Mouse (Mus musculus): Measurements from ENCODE around the gene Defb25.
"Not testable (repeated sequence)": the region's sequence is repeated elsewhere in the genome, so short reads cannot be mapped to it uniquely, and the experiment has no call there.

Defb25 gene

DNA sequence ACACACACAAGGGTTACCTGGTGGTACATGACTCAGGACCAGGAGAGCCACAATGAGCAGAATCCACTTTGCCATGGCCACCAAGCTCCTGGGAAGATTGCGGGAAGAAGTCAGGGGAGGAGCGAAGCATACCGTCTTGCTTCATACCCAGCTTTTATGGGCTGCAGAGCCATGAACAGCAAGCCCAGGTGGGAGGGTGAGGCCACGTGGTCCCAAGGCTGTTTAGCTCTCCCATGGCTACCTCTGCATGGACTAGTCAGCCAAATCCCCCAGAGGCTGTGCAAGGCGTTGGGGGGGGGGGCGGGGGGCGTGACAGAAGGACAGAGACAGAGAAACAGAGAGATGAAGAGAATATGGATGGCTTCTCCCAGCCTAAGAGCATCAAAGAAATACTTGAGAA lies at the start of gene Defb25:
Gene Defb25 (minus strand): TSS at position 101 of the 400 bp plus-strand sequence.
- in situ Hi-C loops (cut with MboI; ENCODE audit: low pct_unique_long_range_greater_than_20kb in 1 of 2, low sequenced_read_pairs in 2 of 2, unreplicated experiment in 1 of 2) = no loop called here

DNA sequence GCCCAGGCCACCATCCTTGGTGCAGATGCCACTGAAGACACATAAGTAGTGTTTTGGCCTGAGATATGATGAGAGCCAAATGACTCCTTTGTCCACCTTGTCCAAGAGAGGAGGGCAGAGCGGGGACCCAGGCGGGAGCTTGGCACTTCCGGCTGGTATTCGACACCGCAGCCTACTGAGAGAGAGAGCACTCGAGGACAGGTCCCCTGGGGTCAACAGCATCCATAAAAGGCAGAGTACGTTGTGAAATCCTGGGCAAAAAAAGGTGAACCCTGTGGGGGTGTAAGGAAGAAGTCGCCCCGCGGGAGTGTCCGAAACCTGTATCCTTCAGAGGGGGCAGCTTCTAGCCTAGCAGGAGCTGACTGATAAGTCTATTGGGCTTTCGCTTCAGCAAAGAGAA lies 49.3 kb upstream of the Defb25 start:
- in situ Hi-C loops (cut with MboI; ENCODE audit: low pct_unique_long_range_greater_than_20kb in 1 of 2, low sequenced_read_pairs in 2 of 2, unreplicated experiment in 1 of 2) = no loop called here

- in situ Hi-C loops (cut with MboI; ENCODE audit: low pct_unique_long_range_greater_than_20kb in 1 of 2, low sequenced_read_pairs in 2 of 2, unreplicated experiment in 1 of 2) = no loop called here
Measured at GRCm38 (mm10) chr2:152671642-152671999, 48.8 kb upstream of the Defb25 start.

DNA sequence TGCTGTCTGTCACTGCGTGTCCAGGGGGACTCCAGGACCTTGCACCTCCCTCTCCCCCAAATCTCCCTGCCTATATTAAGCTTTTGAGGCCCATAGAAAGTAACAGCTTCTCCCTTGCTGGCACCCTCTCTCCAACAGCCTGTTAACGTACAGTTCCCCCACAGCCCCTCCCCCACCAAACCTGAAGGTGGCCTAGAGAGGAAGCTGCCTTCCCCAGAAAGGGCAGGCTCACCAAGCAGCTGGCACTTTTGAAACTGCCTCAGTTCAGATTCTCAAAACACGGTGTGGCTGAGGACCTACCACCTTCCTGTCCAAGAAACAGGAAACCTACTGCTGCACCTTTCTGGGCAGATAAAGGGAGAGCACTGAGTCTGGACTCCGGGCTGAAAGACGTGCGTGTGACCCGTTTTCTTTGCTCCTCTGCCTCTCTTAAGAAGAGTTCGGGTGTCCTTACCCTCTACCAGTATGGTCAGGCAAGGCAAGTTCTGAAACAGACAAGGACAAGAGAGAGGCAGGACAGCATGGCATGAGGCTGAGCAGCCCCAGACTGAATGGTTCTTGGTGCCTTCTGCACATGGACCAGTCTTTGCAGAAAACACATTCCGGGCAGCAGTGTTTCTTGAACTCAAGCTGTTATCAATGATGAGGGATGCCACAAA lies 48.3 kb upstream of the Defb25 start:
- in situ Hi-C loops (cut with MboI; ENCODE audit: low pct_unique_long_range_greater_than_20kb in 1 of 2, low sequenced_read_pairs in 2 of 2, unreplicated experiment in 1 of 2) = no loop called here

GRCm38 (mm10) chr2:152669639-152670484 lies 47.0 kb upstream of the Defb25 start:
- in situ Hi-C loops (cut with MboI; ENCODE audit: low pct_unique_long_range_greater_than_20kb in 1 of 2, low sequenced_read_pairs in 2 of 2, unreplicated experiment in 1 of 2) = no loop called here

- in situ Hi-C loops (cut with MboI; ENCODE audit: low pct_unique_long_range_greater_than_20kb in 1 of 2, low sequenced_read_pairs in 2 of 2, unreplicated experiment in 1 of 2) = no loop called here
Measured at GRCm38 (mm10) chr2:152669256-152669638, 46.4 kb upstream of the Defb25 start, which contains the start of gene H13. H13 (plus strand) TSS chr2:152669461.

GRCm38 (mm10) chr2:152666191-152666590 lies 43.3 kb upstream of the Defb25 start:
- in situ Hi-C loops (cut with MboI; ENCODE audit: low pct_unique_long_range_greater_than_20kb in 1 of 2, low sequenced_read_pairs in 2 of 2, unreplicated experiment in 1 of 2) = not testable (repeated sequence)

DNA sequence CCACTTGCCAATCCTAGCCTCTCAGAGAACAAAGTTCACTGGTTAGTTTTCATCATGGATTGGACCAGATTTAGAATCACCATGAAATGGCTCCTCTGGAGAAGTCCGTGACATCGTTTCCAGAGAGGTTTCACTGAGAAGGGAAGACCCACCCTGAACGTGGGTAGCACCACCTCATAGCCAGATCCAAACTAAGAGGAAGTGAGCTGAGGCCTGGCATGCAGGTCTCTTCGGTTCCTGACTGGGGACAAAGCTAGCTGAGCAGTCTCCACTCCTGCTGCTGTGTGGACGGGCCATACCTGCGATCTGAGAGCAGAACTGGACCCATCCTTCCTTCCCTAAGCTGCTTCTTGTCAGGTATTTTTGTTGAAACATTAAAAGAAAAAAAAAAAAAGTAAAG lies 38.3 kb upstream of the Defb25 start:
- in situ Hi-C loops (cut with MboI; ENCODE audit: low pct_unique_long_range_greater_than_20kb in 1 of 2, low sequenced_read_pairs in 2 of 2, unreplicated experiment in 1 of 2) = no loop called here

DNA sequence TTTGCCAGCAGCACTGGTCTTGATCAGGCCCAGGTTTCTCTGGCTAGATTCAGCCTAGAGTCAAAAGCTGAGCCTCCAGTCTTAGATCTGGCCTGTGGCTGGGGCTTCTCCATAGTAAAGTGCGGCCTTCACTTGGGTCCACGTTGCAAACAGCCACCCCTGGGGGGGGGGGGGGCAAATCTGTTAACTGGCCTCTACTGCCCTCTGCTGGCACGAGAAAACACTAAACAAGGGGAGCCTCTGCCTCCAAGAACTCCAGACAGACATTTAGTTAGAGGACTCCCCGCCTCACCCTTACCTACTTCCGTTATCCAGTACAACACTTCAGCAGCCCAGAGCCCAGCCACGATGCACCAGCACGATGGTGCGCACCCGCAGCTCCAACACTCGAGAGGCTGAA lies 34.5 kb upstream of the Defb25 start:
- in situ Hi-C loops (cut with MboI; ENCODE audit: low pct_unique_long_range_greater_than_20kb in 1 of 2, low sequenced_read_pairs in 2 of 2, unreplicated experiment in 1 of 2) = loop anchor here in 1 of 2 experiments (5.0 kb wide), 1 partner anchor 40 kb away; no protein-coding TSS in a partner anchor

DNA sequence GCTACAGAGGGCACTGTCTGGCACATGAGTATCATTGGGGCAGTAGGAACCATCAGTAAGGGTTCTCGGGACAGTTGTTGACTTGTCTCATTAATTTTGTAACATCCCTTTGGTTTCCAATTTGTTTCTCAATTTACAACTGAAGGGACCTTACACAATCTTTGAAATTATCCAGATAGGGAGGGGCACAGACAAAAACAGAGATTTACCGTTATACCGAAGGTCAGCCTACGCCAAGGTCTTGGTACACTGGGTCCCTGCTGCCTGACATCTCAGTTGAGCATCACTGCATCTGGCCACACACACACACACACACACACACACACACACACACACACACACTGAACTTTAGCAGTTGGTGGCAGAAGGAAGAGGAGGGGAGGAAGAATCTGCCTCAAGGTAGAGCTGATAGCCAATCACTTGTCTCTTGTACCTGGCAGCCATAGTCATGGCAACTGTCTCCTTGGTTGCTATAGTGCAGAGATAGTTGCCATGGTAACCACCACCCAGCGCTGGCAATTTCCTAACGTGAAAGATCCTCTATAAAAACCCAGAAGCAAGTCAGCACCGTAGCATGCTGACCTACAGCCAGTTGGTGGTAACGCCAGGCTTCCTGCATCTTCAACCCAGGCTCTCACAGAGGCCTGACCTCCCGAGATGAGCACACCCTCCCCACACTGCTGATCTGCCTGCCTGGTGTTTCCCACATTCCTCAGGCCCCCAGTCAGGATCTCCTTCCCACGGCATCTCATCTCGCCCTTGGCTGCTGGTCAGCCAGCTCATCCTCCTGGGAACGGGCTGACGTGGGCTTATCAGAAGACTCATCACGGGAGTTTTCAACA lies 31.2 kb upstream of the Defb25 start:
- in situ Hi-C loops (cut with MboI; ENCODE audit: low pct_unique_long_range_greater_than_20kb in 1 of 2, low sequenced_read_pairs in 2 of 2, unreplicated experiment in 1 of 2) = no loop called here

DNA sequence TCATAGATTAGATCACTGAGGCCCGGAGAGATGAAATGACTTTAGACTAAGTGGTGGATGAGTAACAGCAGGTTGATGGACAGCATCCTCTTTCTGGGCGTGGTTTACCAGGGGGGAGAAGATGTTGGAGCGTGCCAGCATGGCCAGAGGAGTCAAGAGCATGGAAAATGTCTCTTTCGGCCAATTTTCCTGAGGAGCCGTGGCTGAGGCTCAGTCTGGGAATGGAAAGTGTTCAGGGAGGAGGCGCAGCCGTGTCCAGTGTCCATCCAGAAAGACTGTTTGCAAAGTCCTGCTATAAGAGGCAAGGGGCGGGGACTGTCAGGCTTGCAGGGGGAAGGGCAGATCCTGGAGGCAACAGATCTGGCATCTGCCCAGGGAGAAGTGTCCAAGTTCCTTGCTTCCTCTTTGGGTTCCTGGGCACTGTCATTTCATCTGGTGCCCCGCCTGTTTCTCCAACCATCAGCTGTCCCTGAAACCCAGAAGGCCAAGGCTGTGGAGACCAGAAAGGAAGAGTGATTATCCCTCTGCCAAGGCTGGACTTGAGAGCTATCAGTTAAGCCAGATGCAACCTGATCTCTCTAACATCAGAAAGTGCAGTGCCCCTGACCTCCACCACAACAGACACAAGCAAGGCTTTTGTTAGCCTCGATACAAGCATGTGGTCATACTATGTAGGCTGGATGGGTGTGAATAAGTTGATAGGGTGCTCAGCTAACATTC lies 30.2 kb upstream of the Defb25 start:
- in situ Hi-C loops (cut with MboI; ENCODE audit: low pct_unique_long_range_greater_than_20kb in 1 of 2, low sequenced_read_pairs in 2 of 2, unreplicated experiment in 1 of 2) = no loop called here

GRCm38 (mm10) chr2:152639406-152640113 lies 16.7 kb upstream of the Defb25 start:
- in situ Hi-C loops (cut with MboI; ENCODE audit: low pct_unique_long_range_greater_than_20kb in 1 of 2, low sequenced_read_pairs in 2 of 2, unreplicated experiment in 1 of 2) = no loop called here

- in situ Hi-C loops (cut with MboI; ENCODE audit: low pct_unique_long_range_greater_than_20kb in 1 of 2, low sequenced_read_pairs in 2 of 2, unreplicated experiment in 1 of 2) = no loop called here
Measured at GRCm38 (mm10) chr2:152638865-152639264, 16.0 kb upstream of the Defb25 start.

- in situ Hi-C loops (cut with MboI; ENCODE audit: low pct_unique_long_range_greater_than_20kb in 1 of 2, low sequenced_read_pairs in 2 of 2, unreplicated experiment in 1 of 2) = no loop called here
Measured at GRCm38 (mm10) chr2:152637381-152637780, 14.5 kb upstream of the Defb25 start.

GRCm38 (mm10) chr2:152637006-152637322 lies 14.1 kb upstream of the Defb25 start:
- in situ Hi-C loops (cut with MboI; ENCODE audit: low pct_unique_long_range_greater_than_20kb in 1 of 2, low sequenced_read_pairs in 2 of 2, unreplicated experiment in 1 of 2) = no loop called here

DNA sequence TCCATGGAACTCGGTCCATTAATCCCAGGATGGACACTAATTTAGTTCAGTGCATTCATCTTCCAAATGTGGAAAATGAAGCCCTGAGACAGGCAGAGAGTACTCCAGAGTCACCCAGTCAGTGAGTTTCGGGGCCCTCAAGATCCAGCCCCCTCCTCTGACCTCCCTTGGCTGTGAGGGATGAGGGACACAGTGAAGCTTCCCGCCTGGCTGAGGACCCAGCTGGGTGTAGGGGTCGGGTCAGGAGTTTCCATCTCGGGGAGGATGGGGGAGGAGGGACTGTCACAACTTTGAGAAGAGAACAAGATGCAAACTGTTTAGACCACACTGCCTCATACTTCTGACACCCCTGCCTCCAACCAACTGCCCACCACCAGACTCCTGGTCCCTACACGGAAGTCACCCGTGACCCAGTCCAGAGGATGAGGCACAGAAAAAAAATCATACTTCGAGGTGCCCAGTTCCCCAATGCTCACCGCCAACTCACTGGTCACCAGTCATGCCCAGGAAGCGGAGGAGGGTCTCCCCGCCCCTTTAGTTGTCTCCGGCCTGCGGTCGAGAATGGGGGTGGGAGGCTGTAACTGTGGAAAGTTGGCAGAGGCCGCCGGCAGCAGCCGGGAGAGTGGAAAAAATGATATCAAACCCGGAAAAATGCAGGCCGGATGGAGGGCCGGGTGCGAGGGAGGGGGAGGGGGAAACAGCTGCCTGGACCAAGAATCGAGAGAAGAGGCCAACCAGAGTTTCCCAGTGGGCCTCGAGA lies 13.6 kb upstream of the Defb25 start:
- in situ Hi-C loops (cut with MboI; ENCODE audit: low pct_unique_long_range_greater_than_20kb in 1 of 2, low sequenced_read_pairs in 2 of 2, unreplicated experiment in 1 of 2) = no loop called here

DNA sequence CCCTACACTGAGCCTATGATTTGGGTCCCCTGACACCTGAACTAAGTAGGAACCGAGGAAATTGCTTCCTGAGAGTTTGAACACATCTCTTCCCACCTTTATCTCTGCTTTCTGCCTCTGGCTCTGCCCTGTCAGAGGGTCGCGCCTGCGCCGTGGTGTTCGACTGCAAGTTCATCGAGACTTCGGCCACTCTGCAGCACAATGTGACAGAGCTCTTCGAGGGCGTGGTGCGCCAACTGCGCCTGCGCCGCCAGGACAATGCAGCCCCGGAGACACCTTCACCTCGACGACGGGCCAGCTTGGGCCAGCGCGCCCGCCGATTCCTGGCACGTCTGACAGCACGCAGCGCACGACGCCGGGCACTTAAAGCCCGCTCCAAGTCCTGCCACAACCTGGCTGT lies 11.5 kb upstream of the Defb25 start:
- in situ Hi-C loops (cut with MboI; ENCODE audit: low pct_unique_long_range_greater_than_20kb in 1 of 2, low sequenced_read_pairs in 2 of 2, unreplicated experiment in 1 of 2) = no loop called here
